Mouse (Mus musculus): ENCODE measurements at regions not wholly inside any gene's neighbourhood (a gene's known extent, or its start where the extent isn't known, plus 50 kb on each side); places are given as distances from the start of the nearest gene placed in this dataset.

DNA sequence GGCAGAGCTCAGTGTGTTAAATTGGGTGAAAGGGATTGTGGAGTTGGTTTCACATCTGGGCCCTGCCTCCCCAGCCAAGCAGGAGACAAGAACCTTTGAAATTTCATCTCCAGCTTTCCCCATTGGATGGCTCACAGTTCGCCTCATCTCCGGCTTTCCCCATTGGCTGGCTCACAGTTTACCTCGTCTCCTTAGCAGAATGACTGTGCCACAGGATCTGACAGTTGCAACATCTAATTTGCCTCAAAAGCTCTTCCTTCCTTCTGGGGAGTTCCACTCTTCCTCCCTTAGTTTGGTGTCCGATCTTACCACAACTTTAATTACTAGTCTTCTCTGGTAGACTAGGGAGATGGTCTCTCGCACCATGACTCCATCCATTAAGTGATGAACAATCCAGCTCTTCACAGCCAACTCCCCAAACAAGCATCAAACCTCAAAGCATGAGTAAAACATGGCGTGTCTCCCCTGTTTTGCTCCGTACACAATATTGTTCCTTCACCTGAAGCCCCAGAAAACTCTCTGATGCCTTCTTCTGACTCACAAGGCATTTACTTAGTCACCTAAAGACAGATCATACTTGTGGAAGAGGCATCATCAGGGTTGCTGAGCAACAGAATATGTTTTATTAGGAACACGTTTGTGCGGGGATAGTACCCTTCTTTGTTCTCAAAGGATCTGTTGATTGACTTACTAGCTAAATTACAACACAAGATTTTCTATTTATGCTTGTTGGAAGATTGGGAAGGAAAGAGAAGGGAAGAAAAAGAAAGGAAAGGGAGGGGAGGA is 199.1 kb upstream of the Serp2 start:
- DNase-seq (ENCODE audit: low read depth, low spot score): peak; percentile 51

GRCm38 (mm10) chr14:76753734-76754133 is 197.0 kb upstream of the Serp2 start:
- DNase-seq (ENCODE audit: low read depth, low spot score): no peak

DNA sequence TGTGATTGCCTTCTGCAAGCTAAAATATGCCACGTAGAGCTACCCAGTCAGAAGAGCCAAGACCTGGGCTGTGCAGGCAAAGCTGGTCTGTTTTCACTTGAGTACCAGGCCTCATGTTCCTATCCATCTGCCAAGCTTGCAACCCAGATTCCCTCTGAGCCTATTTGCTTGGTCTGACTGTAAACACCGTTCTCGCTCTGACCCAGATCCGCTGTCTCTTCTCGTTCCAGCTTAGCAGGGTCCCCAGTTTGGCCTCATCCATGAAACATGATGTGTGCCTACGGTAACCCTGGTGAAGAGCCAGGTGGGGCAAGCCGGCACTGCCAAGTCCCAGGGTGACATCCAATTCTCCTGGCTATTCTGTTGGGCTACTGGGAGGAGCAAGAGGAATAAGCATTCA is 192.5 kb upstream of the Serp2 start:
- DNase-seq (ENCODE audit: low read depth, low spot score): peak; percentile 96

DNA sequence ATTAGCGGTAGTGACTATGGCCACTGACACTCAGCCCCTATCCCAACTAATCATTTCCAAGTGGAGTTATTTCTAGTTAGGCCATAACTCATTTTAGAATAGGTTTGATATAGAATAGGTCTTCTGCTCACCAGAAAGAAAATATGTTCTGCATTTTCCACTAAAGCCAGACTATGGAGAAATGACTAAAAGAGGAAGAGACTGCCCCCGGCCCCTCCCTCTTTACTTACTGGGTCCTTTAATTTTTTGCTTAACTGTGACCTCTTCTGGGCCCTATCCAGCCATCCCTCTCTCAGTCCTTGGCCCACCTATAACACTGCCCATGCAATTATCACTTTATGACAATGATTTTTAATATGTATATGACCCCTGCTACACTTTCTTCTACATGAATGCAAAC is 192.0 kb upstream of the Serp2 start:
- no peak for DNase-seq (ENCODE audit: low read depth, low spot score)

DNA sequence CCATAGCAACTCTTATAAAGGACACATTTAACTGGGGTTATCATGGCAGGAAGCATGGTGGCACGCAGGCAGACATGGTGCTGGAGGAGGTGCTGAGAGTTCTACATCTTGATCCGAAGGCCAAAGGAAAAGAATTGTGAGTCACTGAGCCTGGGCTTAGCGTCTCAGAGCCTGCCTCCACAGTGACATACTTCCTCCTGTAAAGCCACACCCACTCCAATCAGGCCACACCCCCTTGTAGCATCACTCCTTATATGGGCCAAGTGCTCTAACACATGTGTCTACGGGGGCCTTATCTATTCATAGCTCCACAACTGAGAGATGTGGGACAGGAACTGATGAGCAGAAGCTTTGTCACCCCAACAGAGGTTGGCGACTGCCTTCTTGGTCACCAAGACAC is 191.1 kb upstream of the Serp2 start:
- DNase-seq (ENCODE audit: low read depth, low spot score): no peak

DNA sequence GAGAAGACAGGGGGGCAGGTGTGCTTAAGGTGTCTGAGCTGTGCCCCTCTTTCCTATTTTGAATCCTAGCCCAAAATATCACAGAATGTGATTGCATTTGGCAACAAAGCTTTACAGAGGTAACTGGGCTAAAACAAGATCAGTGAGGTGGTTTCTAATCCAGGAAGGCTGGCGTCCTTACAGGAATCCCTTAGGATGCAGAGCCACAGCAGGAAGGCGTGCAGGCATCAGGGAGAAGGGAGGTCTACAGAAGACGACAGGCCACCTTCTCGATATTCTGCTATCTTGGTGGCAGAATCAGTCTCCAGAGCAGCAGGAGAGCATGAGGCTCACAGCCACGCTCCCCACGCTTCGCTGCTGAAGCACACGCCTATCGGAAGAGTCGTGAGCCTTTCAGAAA is 189.6 kb upstream of the Serp2 start:
- peak; percentile 65 for DNase-seq (ENCODE audit: low read depth, low spot score)

DNA sequence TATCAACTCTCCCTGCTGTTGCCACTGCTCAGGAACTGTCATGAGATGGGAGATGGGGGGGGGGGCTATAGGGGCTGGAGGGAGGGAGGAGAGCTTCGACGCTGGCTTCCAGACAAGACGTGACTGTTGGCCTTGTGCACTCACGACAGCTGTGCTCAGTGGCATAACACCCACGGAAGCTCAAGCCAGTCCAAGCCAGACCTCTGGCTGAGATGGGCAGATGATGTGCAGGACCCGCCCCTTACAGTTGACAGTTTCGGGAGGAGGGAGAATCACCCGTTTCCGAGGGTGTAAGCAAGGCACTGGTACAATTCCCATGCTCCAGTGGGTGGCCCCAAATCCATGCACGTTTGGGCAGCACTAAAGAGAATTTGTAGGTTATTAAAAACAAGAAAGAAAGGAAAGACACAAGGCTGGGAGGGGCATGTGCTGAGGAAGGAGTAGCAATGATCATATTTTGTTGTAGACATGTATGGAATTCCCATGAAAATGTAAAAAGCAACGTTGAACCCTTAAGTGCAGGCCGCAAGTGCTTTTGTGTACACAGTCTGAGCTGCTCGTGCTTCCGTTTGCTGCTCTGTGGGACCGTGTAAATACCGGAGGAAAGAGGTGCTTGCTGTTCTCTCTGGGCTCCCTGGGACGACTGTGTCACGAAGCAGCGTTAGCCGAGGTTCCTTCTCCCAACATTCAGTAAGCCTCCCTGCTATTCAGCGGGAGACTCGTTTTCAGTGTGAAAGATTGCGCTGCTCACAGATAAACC is 188.2 kb upstream of the Serp2 start:
- no peak for DNase-seq (ENCODE audit: low read depth, low spot score)

- DNase-seq (ENCODE audit: low read depth, low spot score): no peak
Observed at GRCm38 (mm10) chr14:76742297-76742696, 185.6 kb upstream of the Serp2 start.

- peak; percentile 97 for DNase-seq (ENCODE audit: low read depth, low spot score)
Observed at GRCm38 (mm10) chr14:76739836-76740597, 183.3 kb upstream of the Serp2 start.

DNA sequence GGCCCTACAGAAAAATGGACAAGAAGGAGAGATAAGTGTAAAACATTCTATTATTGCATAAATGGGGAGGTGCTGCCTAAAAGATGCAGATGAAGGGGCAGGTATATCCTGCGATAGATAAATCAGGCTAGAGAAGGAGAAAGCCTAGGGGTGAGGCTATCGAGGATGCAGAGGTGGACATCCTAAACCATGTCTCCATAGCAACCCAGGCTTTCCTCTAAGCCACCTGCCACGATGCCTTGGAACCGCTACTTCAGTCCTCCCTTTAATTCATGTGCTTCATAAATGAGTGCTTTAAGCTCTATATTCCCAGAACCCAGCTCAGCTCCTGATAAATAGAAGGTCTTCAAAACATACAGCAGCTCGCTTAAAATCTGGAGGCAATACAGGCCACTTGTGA is 179.3 kb upstream of the Serp2 start:
- DNase-seq (ENCODE audit: low read depth, low spot score): peak; percentile 47

DNA sequence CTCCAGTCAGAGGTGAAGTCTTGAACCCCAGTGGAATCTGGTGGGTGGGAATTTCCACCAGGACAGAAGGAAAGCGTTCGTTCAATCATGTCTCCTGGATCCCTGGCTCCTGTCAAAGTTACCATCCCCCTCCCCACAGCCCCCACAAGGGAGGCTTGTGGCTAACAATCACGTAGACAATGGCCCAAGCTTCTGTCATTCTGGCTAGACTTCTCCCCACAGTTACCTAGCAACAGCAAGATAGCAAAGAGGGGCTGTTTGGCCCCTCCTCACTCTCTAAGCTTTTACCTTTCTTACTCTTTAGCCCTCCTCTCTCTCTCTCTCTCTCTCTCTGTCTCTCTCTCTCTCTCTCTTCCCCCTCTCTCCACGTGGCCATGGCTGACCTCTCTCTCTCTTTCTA is 178.4 kb upstream of the Serp2 start:
- DNase-seq (ENCODE audit: low read depth, low spot score): no peak

DNA sequence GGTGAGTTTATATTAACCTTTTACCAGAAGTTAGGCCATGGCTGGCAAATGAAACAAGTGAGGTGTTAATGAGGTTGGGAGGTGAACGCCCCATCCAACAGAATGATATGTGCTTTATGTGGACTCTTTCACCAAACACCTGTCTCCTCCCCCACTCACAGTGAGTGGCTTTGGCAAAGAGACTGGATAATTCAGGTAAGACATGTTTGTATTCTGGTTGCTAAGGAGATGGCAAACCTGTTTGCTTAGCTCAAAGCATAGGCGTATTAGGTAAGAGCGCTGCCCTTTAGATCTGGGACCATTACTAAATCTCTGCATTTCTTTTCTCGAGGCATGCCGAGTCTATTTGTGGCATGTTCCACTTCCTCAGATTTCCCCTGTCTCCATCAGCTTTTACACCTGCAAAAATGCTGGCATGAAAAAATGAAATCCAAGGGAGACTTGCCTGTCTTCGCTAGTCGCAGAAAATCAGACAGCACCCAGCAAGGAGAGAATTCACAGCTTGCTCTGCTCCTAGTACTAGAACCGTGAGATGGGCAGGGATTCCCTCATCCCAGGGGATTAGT is 176.7 kb upstream of the Serp2 start:
- peak; percentile 66 for DNase-seq (ENCODE audit: low read depth, low spot score)

DNA sequence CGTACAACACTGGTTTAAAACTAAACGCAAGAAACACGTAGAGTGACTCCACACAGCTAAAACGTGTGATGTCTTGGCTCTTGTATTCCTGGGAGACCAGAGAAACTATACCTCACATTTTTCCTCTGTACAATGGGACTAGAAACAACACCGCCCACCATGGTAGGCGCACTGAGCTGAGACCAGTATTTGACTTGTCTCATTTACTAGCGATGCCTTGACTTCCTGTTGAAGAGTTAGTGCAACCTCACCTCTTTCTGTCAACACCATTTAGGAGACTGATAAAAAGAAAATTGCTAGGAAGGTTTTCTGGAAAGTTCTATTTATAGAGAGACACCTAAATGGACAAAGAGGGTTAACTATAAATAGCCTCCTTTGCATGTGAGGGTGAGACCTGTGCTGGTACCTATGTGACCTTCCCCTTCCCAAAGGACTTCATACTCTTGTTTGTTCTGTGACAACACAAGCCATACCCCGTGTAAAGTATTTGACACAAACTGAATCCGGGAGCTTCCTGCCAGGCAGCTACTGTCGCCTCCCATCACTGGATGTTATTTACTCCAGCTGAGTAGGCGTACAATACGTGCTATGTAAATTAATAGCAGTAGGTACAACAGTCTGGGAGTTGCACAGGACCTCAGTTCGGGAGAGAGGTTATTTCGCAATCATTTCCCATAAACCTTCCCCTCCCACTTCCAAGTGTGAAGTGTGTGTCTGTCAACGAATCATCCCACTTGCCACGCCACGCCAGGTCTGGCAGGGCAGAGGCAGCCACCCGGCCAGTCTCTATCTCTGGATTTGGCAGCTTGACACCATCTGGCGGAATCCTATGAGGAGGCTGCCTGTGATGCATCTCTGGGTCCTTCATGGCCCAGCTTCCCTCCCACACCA is 174.7 kb upstream of the Serp2 start:
- DNase-seq (ENCODE audit: low read depth, low spot score): peak; percentile 52

- no peak for DNase-seq (ENCODE audit: low read depth, low spot score)
Observed at GRCm38 (mm10) chr14:76725844-76726243, 169.2 kb upstream of the Serp2 start.

DNA sequence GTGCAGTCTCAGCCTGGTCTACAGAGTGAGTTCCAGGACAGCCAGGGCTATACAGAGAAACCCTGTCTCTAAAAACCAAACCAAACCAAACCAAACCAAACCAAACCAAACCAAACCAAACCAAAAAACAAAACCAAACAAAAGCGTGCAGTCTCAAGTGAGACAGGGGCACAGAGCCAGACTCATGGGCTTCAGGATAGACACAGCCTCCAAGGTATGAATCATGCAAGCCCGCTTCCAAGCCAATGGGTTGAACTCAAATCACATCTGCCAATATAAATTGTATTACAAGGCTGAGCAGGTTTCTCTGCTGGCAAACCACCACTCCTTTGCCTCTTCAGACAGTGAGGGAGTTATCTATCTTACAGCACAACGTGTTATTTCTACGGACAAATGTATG is 168.5 kb upstream of the Serp2 start:
- peak; percentile 40 for DNase-seq (ENCODE audit: low read depth, low spot score)

DNA sequence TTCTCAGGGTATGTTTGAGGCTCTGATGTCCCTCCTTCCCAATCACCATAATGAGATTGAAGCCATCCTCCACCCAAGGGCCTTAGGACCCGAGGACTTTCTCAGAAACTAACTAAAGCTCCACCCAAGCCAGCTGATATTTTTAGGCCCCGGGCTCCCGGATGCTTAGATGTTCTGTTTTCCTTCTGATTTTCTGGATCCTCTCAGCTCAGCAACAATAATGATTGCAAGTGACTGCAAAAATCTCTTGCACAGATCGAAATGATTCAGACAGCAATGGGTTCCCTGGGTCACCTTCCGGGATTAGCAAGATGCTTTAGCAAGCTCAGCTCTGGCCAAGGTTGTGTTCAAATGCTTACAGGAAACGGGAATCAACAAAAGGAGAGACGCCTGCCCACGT is 168.1 kb upstream of the Serp2 start:
- DNase-seq (ENCODE audit: low read depth, low spot score): no peak

DNA sequence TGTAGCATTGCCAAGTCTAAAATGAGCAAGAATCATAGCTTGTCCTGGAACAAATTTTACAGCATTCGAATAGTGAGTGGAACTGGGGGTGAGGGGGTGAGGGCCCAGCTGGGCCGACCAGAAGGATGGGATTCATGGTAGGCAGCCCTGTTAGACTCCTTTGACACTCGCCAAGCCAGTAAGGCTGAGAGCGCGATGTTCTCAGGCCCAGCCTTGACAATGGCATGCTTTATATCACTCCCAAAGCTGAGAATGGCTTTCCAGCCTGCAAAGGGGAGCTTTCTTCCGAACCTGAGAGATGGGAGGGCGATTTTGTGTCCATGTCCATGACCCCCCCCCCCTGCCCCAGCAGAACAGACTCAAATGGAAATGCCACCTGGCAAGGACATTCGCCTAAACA is 167.7 kb upstream of the Serp2 start:
- DNase-seq (ENCODE audit: low read depth, low spot score): peak; percentile 56

DNA sequence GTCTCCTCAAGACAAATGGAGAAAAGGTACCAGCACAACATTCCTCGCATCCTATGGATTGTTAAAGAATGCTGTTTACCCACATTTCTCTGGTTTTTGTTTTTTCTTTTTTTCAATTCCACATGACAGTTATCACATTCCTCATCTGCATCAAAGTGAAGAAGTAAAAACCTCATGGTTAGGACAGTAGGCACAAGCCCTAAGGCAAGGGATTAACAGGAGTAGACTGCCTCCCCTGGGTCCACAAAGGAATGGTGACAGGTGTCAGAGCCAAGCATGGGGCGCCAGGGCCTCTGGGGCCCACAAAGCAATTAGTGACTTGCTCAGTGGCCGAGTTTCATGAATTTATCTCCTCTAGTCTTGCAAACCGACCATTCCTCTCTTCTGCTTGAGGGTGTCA is 166.9 kb upstream of the Serp2 start:
- no peak for DNase-seq (ENCODE audit: low read depth, low spot score)

DNA sequence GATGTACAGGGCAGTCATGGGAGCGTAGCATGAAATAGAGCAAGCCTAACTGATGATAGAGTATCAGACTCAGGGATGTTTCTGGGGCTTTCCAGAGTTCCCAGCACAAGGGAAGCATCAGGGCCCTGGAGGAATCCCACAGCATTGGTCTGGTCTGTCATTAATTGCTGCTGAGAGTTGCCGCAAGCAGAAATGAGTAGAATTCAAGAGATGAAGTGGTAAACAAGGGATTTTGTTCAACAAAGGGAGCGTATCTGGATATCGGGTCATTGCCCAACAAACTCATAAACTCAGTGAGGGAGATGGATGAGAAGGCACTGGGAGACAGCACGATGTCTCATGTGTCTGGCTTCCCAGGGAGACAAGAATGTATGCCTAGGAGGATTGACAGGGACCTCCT is 165.6 kb upstream of the Serp2 start:
- DNase-seq (ENCODE audit: low read depth, low spot score): no peak

- no peak for DNase-seq (ENCODE audit: low read depth, low spot score)
Observed at GRCm38 (mm10) chr14:76721751-76722150, 165.1 kb upstream of the Serp2 start.

DNA sequence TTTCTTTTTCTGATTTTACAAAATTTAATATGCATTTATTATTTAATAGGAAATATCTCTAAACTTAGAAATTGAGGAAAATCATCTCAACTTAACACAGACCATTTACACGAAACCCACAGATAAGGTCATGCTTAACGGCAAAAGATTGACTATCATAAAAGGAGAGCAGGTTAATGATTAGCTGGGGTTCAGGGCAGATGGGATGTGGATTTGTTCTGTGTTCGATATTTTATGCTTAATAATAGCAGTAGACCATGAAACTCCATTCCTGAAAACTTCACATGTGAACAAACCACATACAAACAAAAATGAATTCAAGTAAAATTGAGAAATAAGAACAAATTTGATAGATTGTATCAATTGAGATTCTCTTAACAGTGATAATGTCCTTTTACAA is 160.4 kb upstream of the Serp2 start:
- no peak for DNase-seq (ENCODE audit: low read depth, low spot score)

Measured in brain, adult 2 months (tissue).